Comparison of ENCODE assay signal across 9 mouse cellular contexts in genomic region chr7:44604139-44604606, GRCm38 (mm10). TPM values are rescaled to one million over a fixed set of nuclear protein-coding genes. Genes with fewer than 3 reads are reported as not detected.
DNase-seq lines count a peak whose midpoint lies in the region; ATAC-seq and TF ChIP-seq lines count a peak whose summit lies in the region.
"Had no signal": no experiment of that assay in that cellular context is flagged by ENCODE, and none has a peak within 500 bp of the region (broad histone marks: within the 10 kb centered on the region; RNA-seq: fewer than 3 reads in every experiment).

No protein-coding gene starts in this region.

- H3K9ac ChIP-seq in heart, embryonic 11.5 days (ENCODE audit: low read depth, low read length): no peak overlapping the region
- H3K9ac ChIP-seq in midbrain, postnatal 0 days (replicated peaks; ENCODE audit: low read length, poor library complexity, severe bottlenecking): no peak overlapping the region

- 1% methylated on average over 24 of the region's 25 CpGs for WGBS in heart, embryonic 11.5 days (ENCODE audit: insufficient replicate concordance)
- WGBS in midbrain, postnatal 0 days: 1% methylated on average over 23 of the region's 25 CpGs

- no peak for ATAC-seq in heart, embryonic 11.5 days (replicated peaks; ENCODE audit: insufficient number of reproducible peaks, low FRiP score, low TSS enrichment)
- ATAC-seq in midbrain, postnatal 0 days (ENCODE audit: low FRiP score): peak; percentile 41

- peak; percentile 25; the same call in 1 of the 2 replicates for TF ChIP-seq CTCF in embryonic fibroblast, embryonic 13.5 days (IDR thresholded peaks at IDR 0.05; ENCODE audit: borderline replicate concordance, insufficient read depth, low read length)
- peak; percentile 50 for TF ChIP-seq CTCF in midbrain, postnatal 0 days (IDR thresholded peaks at IDR 0.05)

- H3K4me1 ChIP-seq in heart, embryonic 11.5 days (ENCODE audit: control insufficient read depth, insufficient read depth, low read length): no peaks in the 10 kb centered on the region
- H3K4me1 ChIP-seq in embryonic fibroblast, embryonic 13.5 days (ENCODE audit: control insufficient read depth, insufficient read depth, low read length): no peaks in the 10 kb centered on the region
- peaks cover 2% of the 10 kb centered on the region; the same call in 1 of the 2 replicates for H3K4me1 ChIP-seq in midbrain, postnatal 0 days (ENCODE audit: insufficient read depth, low read length)

- peaks cover 86% of the 10 kb centered on the region for H3K27me3 ChIP-seq in heart, embryonic 11.5 days (ENCODE audit: control insufficient read depth, insufficient read depth, low read length)
- H3K27me3 ChIP-seq in midbrain, postnatal 0 days (ENCODE audit: insufficient read depth, low read length): peaks cover 16% of the 10 kb centered on the region; the same call in 1 of the 2 replicates

- DNase-seq in heart, adult 8-10 months (ENCODE audit: low spot score): no peak
- peak; percentile 84 for DNase-seq in MN1 (ENCODE audit: low spot score)
- DNase-seq in layer of hippocampus, postnatal 14 days (ENCODE audit: low spot score in 2 of 2): peak; percentile 61 to 70
- peak; percentile 54 for DNase-seq in midbrain, postnatal 0 days (ENCODE audit: low spot score)
- no peak for DNase-seq in urinary bladder, postnatal 14 days (ENCODE audit: low spot score)
- no peak for DNase-seq in urinary bladder, adult 18-20 months (ENCODE audit: low spot score in 2 of 2)

- H3K27ac ChIP-seq in heart, embryonic 11.5 days (ENCODE audit: low read depth, low read length): no peak overlapping the region
- H3K27ac ChIP-seq in embryonic fibroblast, embryonic 13.5 days (ENCODE audit: insufficient read depth, low read length): no peak overlapping the region
- H3K27ac ChIP-seq in midbrain, postnatal 0 days (ENCODE audit: low read depth, low read length): no peak overlapping the region

- H3K4me3 ChIP-seq in heart, embryonic 11.5 days (ENCODE audit: low read depth, low read length): peak overlapping the region; percentile 27
- peak overlapping the region; percentile 26 for H3K4me3 ChIP-seq in embryonic fibroblast, embryonic 13.5 days (ENCODE audit: insufficient read depth, low read length)
- peak overlapping the region; percentile 27 for H3K4me3 ChIP-seq in midbrain, postnatal 0 days (ENCODE audit: low read depth, low read length)

- H3K36me3 ChIP-seq in heart, embryonic 11.5 days (ENCODE audit: control insufficient read depth, insufficient read depth, low read length): no peaks in the 10 kb centered on the region
- no peaks in the 10 kb centered on the region; the same call in 1 of the 2 replicates for H3K36me3 ChIP-seq in midbrain, postnatal 0 days (ENCODE audit: insufficient read depth, low read length)

- H3K4me2 ChIP-seq in heart, embryonic 11.5 days: peak overlapping the region; percentile 60
- H3K4me2 ChIP-seq in midbrain, postnatal 0 days (ENCODE audit: low read depth, low read length, poor library complexity, severe bottlenecking): peak overlapping the region; percentile 47

- H3K9me3 ChIP-seq in heart, embryonic 11.5 days (replicated peaks; ENCODE audit: control insufficient read depth, low read length): no peaks in the 10 kb centered on the region
- no peaks in the 10 kb centered on the region for H3K9me3 ChIP-seq in midbrain, postnatal 0 days (ENCODE audit: low read length)

- 0 out of 2 replicates have a peak, but pooled peaks have one; percentile 14 for TF ChIP-seq POLR2A in embryonic fibroblast, embryonic 13.5 days (IDR thresholded peaks at IDR 0.05; ENCODE audit: low read depth, low read length)

RNA-seq across cellular contexts. Expression of gene Kcnc3, which starts 13.7 kb away (rescaled TPM):
- polyA plus RNA-seq in heart, embryonic 11.5 days (2014; fragmentation: Nextera tagmentation; extraction: Ambion mirVana): 0.07 and 0.23 TPM in 2 replicates
- total RNA-seq in heart, adult 8-10 months (2022): 1 to 10 TPM; 2.7 to 4.0 (median 2.7) TPM
- 0.27 and 0.51 TPM in 2 replicates for polyA plus RNA-seq in embryonic fibroblast, embryonic 13.5 days (2011; ENCODE audit: insufficient read length, low read depth, missing spikeins)
- 100 to 1,000 TPM; 146 to 149 TPM for total RNA-seq in layer of hippocampus, postnatal 14 days (2021)
- total RNA-seq in midbrain, postnatal 0 days (2014; rRNA removed): 17.2 and 25.4 TPM in 2 replicates
- polyA plus RNA-seq in midbrain, postnatal 0 days (2015; fragmentation: Nextera tagmentation; extraction: Ambion mirVana): 6.2 and 6.6 TPM in 2 replicates

RNA-seq across cellular contexts. Expression of gene Napsa, which starts 32.0 kb away (rescaled TPM):
- 0.70 TPM in 1 of 2 replicates, not detected in the other for polyA plus RNA-seq in heart, embryonic 11.5 days (2014; fragmentation: Nextera tagmentation; extraction: Ambion mirVana)
- total RNA-seq in heart, adult 8-10 months (2022): 1 to 10 TPM in 1 of 4 experiments, under 1 TPM in 3; 0.28 to 1.9 (median 0.37) TPM
- not detected in 2 replicates for polyA plus RNA-seq in embryonic fibroblast, embryonic 13.5 days (2011; ENCODE audit: insufficient read length, low read depth, missing spikeins)
- under 1 TPM in 1 of 2 experiments, not detected in 1; 0.30 TPM for total RNA-seq in layer of hippocampus, postnatal 14 days (2021)
- not detected in 2 replicates for total RNA-seq in midbrain, postnatal 0 days (2014; rRNA removed)
- 0.79 and 0.82 TPM in 2 replicates for polyA plus RNA-seq in midbrain, postnatal 0 days (2015; fragmentation: Nextera tagmentation; extraction: Ambion mirVana)
- total RNA-seq: layer of hippocampus, adult 18-20 months had no signal

RNA-seq across cellular contexts. Expression of gene Nr1h2, which starts 50.4 kb away (rescaled TPM):
- polyA plus RNA-seq in heart, embryonic 11.5 days (2014; fragmentation: Nextera tagmentation; extraction: Ambion mirVana): 48.5 and 53.4 TPM in 2 replicates
- 10 to 100 TPM; 42.6 to 56.6 (median 45.5) TPM for total RNA-seq in heart, adult 8-10 months (2022)
- polyA plus RNA-seq in embryonic fibroblast, embryonic 13.5 days (2011; ENCODE audit: insufficient read length, low read depth, missing spikeins): 55.1 and 58.4 TPM in 2 replicates
- total RNA-seq in layer of hippocampus, postnatal 14 days (2021): 10 to 100 TPM; 58.7 to 63.2 TPM
- 46.8 and 47.7 TPM in 2 replicates for total RNA-seq in midbrain, postnatal 0 days (2014; rRNA removed)
- 41.2 and 48.0 TPM in 2 replicates for polyA plus RNA-seq in midbrain, postnatal 0 days (2015; fragmentation: Nextera tagmentation; extraction: Ambion mirVana)

RNA-seq across cellular contexts. Expression of gene Pold1, which starts 55.5 kb away (rescaled TPM):
- polyA plus RNA-seq in heart, embryonic 11.5 days (2014; fragmentation: Nextera tagmentation; extraction: Ambion mirVana): 40.1 and 43.1 TPM in 2 replicates
- total RNA-seq in heart, adult 8-10 months (2022): 10 to 100 TPM; 13.4 to 15.9 (median 14.9) TPM
- polyA plus RNA-seq in embryonic fibroblast, embryonic 13.5 days (2011; ENCODE audit: insufficient read length, low read depth, missing spikeins): 21.1 and 23.7 TPM in 2 replicates
- 1 to 10 TPM; 5.8 to 8.8 TPM for total RNA-seq in layer of hippocampus, postnatal 14 days (2021)
- total RNA-seq in midbrain, postnatal 0 days (2014; rRNA removed): 12.9 and 17.5 TPM in 2 replicates
- 8.8 and 9.6 TPM in 2 replicates for polyA plus RNA-seq in midbrain, postnatal 0 days (2015; fragmentation: Nextera tagmentation; extraction: Ambion mirVana)

Comparison
In these comparisons a context has a peak if more than half of its experiments do, and no peak if none do; other contexts are left out.
1. DNase-seq: peak in MN1 (single experiment), layer of hippocampus, postnatal 14 days (2 of 2) and midbrain, postnatal 0 days (single experiment); none in heart, adult 8-10 months (single experiment), urinary bladder, postnatal 14 days (single experiment) and urinary bladder, adult 18-20 months (0 of 2).
2. Peak in every context shown above with its lines, with median percentiles within 50 percentile points of each other: H3K4me3 ChIP-seq.